Mouse (Mus musculus) CH12.LX (cell line): Measurements from ENCODE around the gene Olfr1453. TPM values are rescaled to one million over a fixed set of nuclear protein-coding genes. Genes with fewer than 3 reads are reported as not detected.

Experiments
- DNase-seq: peaks from one replicate; pipeline ENCODE4 v3.0.0-alpha.2; 2013; ENCODE audit errors: extremely low read depth
- H3K27ac ChIP-seq: 2 replicates; pipeline ENCODE4 v1.5.1; 2012; ENCODE audit warnings: low read depth, mild to moderate bottlenecking, control low read depth, moderate library complexity; ENCODE audit not compliant: insufficient read depth
- H3K27me3 ChIP-seq: replicated peaks from 2 replicates; pipeline ENCODE3; 2012; ENCODE audit warnings: inconsistent platforms
- H3K36me3 ChIP-seq, 2 experiments: replicated peaks in 1 of 2; 2 replicates each; pipeline versions ENCODE3 to v1.6.1; 2012; ENCODE audit warnings: inconsistent platforms in 1 of 2, low read length in 1 of 2, mild to moderate bottlenecking in 1 of 2, mixed read lengths in 1 of 2, moderate library complexity in 1 of 2; ENCODE audit not compliant: control insufficient read depth in 1 of 2, insufficient read depth in 1 of 2
- H3K4me1 ChIP-seq, 2 experiments: 2 replicates each; pipeline ENCODE4 v1.6.1; 2012; ENCODE audit warnings: inconsistent platforms in 1 of 2, moderate library complexity in 1 of 2; ENCODE audit not compliant: insufficient read depth in 2 of 2, control insufficient read depth in 1 of 2
- H3K4me2 ChIP-seq: 2 replicates; pipeline ENCODE4 v1.6.1; 2012; ENCODE audit warnings: low read depth, mild to moderate bottlenecking, control low read depth; ENCODE audit not compliant: poor library complexity, insufficient read depth, severe bottlenecking
- H3K4me3 ChIP-seq, 3 experiments: fragments of 150-350 bp in 1 of 3; sonication (generic) in 1 of 3; replicated peaks in 1 of 3; 2 replicates each; pipeline versions ENCODE3 to v1.5.1; 2011 to 2012; ENCODE audit warnings: low read depth in 2 of 3, low read length in 2 of 3, mild to moderate bottlenecking in 2 of 3, moderate library complexity in 2 of 3, control low read depth in 1 of 3, improper control_type of control experiment in 1 of 3, inconsistent platforms in 1 of 3, mixed read lengths in 1 of 3; ENCODE audit not compliant: poor library complexity in 1 of 3
- H3K79me2 ChIP-seq: replicated peaks from 2 replicates; pipeline ENCODE4 v1.6.1; 2012; ENCODE audit warnings: mild to moderate bottlenecking, moderate library complexity; ENCODE audit not compliant: control insufficient read depth, poor library complexity, insufficient read depth, severe bottlenecking; ENCODE audit errors: extremely low read depth
- H3K9ac ChIP-seq: 2 replicates; pipeline ENCODE4 v1.6.1; 2012; ENCODE audit warnings: low read depth, mild to moderate bottlenecking, control low read depth, moderate library complexity; ENCODE audit not compliant: insufficient read depth
- H3K9me3 ChIP-seq: replicated peaks from 2 replicates; pipeline ENCODE3; 2012; ENCODE audit warnings: low read length, inconsistent platforms, mixed read lengths
- BHLHE40 ChIP-seq: IDR thresholded peaks from 2 replicates; pipeline ENCODE4 v1.6.1; 2011; ENCODE audit warnings: mild to moderate bottlenecking, low read depth, low read length, improper control_type of control experiment
- CTCF ChIP-seq, 2 experiments: IDR thresholded peaks in 1 of 2; conservative IDR thresholded peaks in 1 of 2; 2 replicates each; pipeline ENCODE4 v1.5.1; 2011 to 2012; ENCODE audit warnings: low read depth in 2 of 2, low read length in 2 of 2, improper control_type of control experiment in 1 of 2, inconsistent platforms in 1 of 2, mild to moderate bottlenecking in 1 of 2, moderate library complexity in 1 of 2
- E2F4 ChIP-seq: IDR thresholded peaks from 2 replicates; pipeline ENCODE4 v1.6.1; 2011; ENCODE audit warnings: low read depth, low read length, improper control_type of control experiment; ENCODE audit not compliant: insufficient replicate concordance
- ELF1 ChIP-seq: IDR thresholded peaks from 2 replicates; pipeline ENCODE4 v1.6.1; 2014; ENCODE audit warnings: low read depth, mild to moderate bottlenecking, inconsistent platforms, low read length, improper control_type of control experiment
- ETS1 ChIP-seq: conservative IDR thresholded peaks from 2 replicates; pipeline ENCODE4 v1.6.1; 2012; ENCODE audit warnings: low read depth, mild to moderate bottlenecking, inconsistent platforms, low read length, improper control_type of control experiment, moderate library complexity
- GABPA ChIP-seq: IDR thresholded peaks from 2 replicates; pipeline ENCODE4 v1.6.1; 2012; ENCODE audit warnings: low read depth, low read length, improper control_type of control experiment, inconsistent platforms; ENCODE audit not compliant: insufficient replicate concordance
- HCFC1 ChIP-seq: IDR thresholded peaks from 2 replicates; pipeline ENCODE4 v1.6.1; 2012; ENCODE audit warnings: low read depth, mild to moderate bottlenecking, inconsistent platforms, low read length, improper control_type of control experiment
- JUND ChIP-seq: conservative IDR thresholded peaks from 2 replicates; pipeline ENCODE4 v1.6.1; 2011; ENCODE audit warnings: low read depth, low read length, improper control_type of control experiment
- KAT2A ChIP-seq: IDR thresholded peaks from 2 replicates; pipeline ENCODE4 v1.6.1; 2012; ENCODE audit warnings: low read length, improper control_type of control experiment, inconsistent platforms; ENCODE audit not compliant: insufficient replicate concordance
- MAX ChIP-seq: IDR thresholded peaks from 2 replicates; pipeline ENCODE4 v1.6.1; 2011; ENCODE audit warnings: low read length, improper control_type of control experiment
- MEF2A ChIP-seq: IDR thresholded peaks from 2 replicates; pipeline ENCODE4 v1.6.1; 2014; ENCODE audit warnings: low read depth, mild to moderate bottlenecking, inconsistent platforms, low read length, improper control_type of control experiment, borderline replicate concordance
- MYC ChIP-seq: IDR thresholded peaks from 2 replicates; pipeline ENCODE4 v1.6.1; 2011; ENCODE audit warnings: low read depth, mild to moderate bottlenecking, improper control_type of control experiment, low read length
- NELFE ChIP-seq: IDR thresholded peaks from 2 replicates; pipeline ENCODE4 v1.6.1; 2011; ENCODE audit warnings: low read depth, low read length, improper control_type of control experiment
- PAX5 ChIP-seq: IDR thresholded peaks from 2 replicates; pipeline ENCODE4 v1.6.1; 2012; ENCODE audit warnings: low read length, inconsistent platforms, mixed read lengths
- POLR2A ChIP-seq: IDR thresholded peaks from 2 replicates; pipeline ENCODE4 v1.6.1; 2011; ENCODE audit warnings: low read depth, mild to moderate bottlenecking, improper control_type of control experiment, low read length
- POLR2AphosphoS2 ChIP-seq: IDR thresholded peaks from 2 replicates; pipeline ENCODE4 v1.6.1; 2011; ENCODE audit warnings: low read depth, low read length, improper control_type of control experiment
- RAD21 ChIP-seq: IDR thresholded peaks from 2 replicates; pipeline ENCODE4 v1.6.1; 2011; ENCODE audit warnings: low read depth, mild to moderate bottlenecking, low read length, improper control_type of control experiment, moderate library complexity
- RCOR1 ChIP-seq: conservative IDR thresholded peaks from 2 replicates; pipeline ENCODE4 v1.6.1; 2012; ENCODE audit warnings: low read depth, mild to moderate bottlenecking, inconsistent platforms, low read length, improper control_type of control experiment
- SMC3 ChIP-seq: IDR thresholded peaks from 2 replicates; pipeline ENCODE4 v1.6.1; 2011; ENCODE audit warnings: low read depth, low read length, improper control_type of control experiment
- TCF12 ChIP-seq: IDR thresholded peaks from 2 replicates; pipeline ENCODE4 v1.6.1; 2014; ENCODE audit warnings: low read depth, mild to moderate bottlenecking, inconsistent platforms, low read length, improper control_type of control experiment
- USF1 ChIP-seq: IDR thresholded peaks from 2 replicates; pipeline ENCODE4 v1.6.1; 2014; ENCODE audit warnings: low read depth, mild to moderate bottlenecking, inconsistent platforms, low read length, improper control_type of control experiment
- ZC3H11A ChIP-seq: IDR thresholded peaks from 2 replicates; pipeline ENCODE4 v1.6.1; 2012; ENCODE audit warnings: low read depth, mild to moderate bottlenecking, inconsistent platforms, low read length, improper control_type of control experiment
- ZMIZ1 ChIP-seq: IDR thresholded peaks from 2 replicates; pipeline ENCODE4 v1.6.1; 2012; ENCODE audit warnings: low read depth, mild to moderate bottlenecking, inconsistent platforms, low read length, improper control_type of control experiment
- ZNF384 ChIP-seq: IDR thresholded peaks from 2 replicates; pipeline ENCODE4 v1.6.1; 2012; ENCODE audit warnings: low read depth, low read length, improper control_type of control experiment, inconsistent platforms
- dilution Hi-C: fragments of 300-500 bp; cut with MboI; formaldehyde crosslinking; loops from 2 replicates; pipeline ENCODE4 v1.14.3; 2020; ENCODE audit warnings: low sequenced_read_pairs; ENCODE audit not compliant: extremely low pct_unique_long_range_greater_than_20kb, extremely low pct_ligation_motif_present
- in situ Hi-C: fragments of 300-500 bp; cut with MboI; formaldehyde crosslinking; loops from 3 replicates; pipeline ENCODE4 v1.14.3; 2019; ENCODE audit warnings: low sequenced_read_pairs, low pct_ligation_motif_present, low pct_unique_long_range_greater_than_20kb, mixed read lengths
- polyA plus RNA-seq: library from polyadenylated mRNA; unstranded; fragments of >175 nt; gene quantifications from 2 replicates; pipeline ENCODE4 v1.2.1, GENCODE M21; 2012; ENCODE audit warnings: low read depth; ENCODE audit not compliant: insufficient read length
- total RNA-seq, 2 experiments: library from RNA; depleted of rRNA; stranded (reverse); fragments of 300-350 nt in 1 of 2; fragments of >200 nt in 1 of 2; gene quantifications; 2 replicates each; pipeline ENCODE4 v1.2.3; 2012 to 2014

Olfr1453 gene
- total RNA-seq (2012; rRNA removed) (not detected in 2 replicates), total RNA-seq (2014; rRNA removed) (not detected in 2 replicates), polyA plus RNA-seq (not detected in 2 replicates)

DNA sequence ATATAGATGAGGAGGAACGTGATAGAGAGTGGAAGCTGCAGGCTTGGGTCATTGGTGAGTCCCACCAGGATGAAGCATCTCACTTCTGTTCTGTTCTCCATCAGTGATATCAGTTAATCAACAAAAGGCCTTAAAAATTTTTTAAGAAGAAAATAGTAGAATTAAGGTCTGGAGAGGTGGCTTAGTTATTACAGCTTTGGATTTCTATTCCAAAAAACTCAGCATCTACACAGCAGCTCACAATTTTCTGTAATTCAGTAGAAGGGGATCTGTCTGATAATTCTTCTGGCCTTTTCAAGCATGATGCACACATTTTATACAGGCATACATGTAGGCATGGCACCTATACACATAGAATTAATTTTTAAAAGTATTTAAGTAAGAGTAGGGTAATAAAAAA, at the start of gene Olfr1453:
TSS of gene Olfr1453 (minus strand) at position 101 of the 400 bp plus-strand sequence.
- H3K27me3 ChIP-seq = no peaks in the 10 kb centered on the region
- in situ Hi-C loops (no loop called here), dilution Hi-C loops (no loop called here)
- DNase-seq = no peak
- no peaks in the 10 kb centered on the region for H3K79me2 ChIP-seq
- no peaks in the 10 kb centered on the region for H3K4me1 ChIP-seq
- H3K4me3 ChIP-seq = no peak within 1 kb of the TSS
- no peak within 1 kb of the TSS for H3K27ac ChIP-seq
- no peak within 1 kb of the TSS for H3K9ac ChIP-seq
- no peaks in the 10 kb centered on the region for H3K9me3 ChIP-seq
- H3K36me3 ChIP-seq = no peaks in the 10 kb centered on the region
- TF ChIP-seq ELF1 = no peak
- TF ChIP-seq ZNF384 = no peak
- TF ChIP-seq ZMIZ1 = no peak
- TF ChIP-seq KAT2A = no peak
- TF ChIP-seq USF1 = no peak
- TF ChIP-seq ETS1 = no peak
- TF ChIP-seq MAX = no peak
- TF ChIP-seq MYC = no peak
- no peak for TF ChIP-seq POLR2AphosphoS2
- no peak for TF ChIP-seq GABPA
- TF ChIP-seq JUND = no peak
- TF ChIP-seq BHLHE40 = no peak
- no peak for TF ChIP-seq RCOR1
- no peak for TF ChIP-seq NELFE
- no peak for TF ChIP-seq HCFC1
- no peak for TF ChIP-seq E2F4
- no peak for TF ChIP-seq ZC3H11A
- TF ChIP-seq SMC3 = no peak
- TF ChIP-seq CTCF (conservative IDR thresholded peaks at IDR 0.05 in 1 of 2, IDR thresholded peaks at IDR 0.05 in 1 of 2; ENCODE audit: low read depth in 2 of 2, low read length in 2 of 2) = no peak
- TF ChIP-seq, all 38 proteins: peak for 0
- no peak within 1 kb of the TSS for H3K4me2 ChIP-seq

DNA sequence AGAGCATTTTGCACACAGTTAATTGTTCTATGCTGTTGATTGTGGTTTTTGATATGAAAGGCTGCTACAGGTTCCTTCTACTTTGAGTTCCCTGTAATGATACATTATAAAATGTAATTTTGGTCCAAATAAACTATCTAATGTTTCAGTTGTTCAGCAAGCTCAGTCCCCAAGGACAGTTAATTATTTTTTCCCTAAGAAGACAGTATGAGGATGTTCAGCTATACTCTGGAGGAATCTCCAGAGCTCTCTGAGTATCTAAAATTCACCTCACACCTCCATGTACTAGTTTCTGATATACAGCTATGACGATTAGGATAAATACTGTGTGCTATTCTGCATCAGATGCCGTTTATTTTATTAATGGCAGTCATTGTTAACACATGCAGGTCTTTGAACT, 32.2 kb upstream of the Olfr1453 start, which contains the start of gene Olfr1454:
TSS of gene Olfr1454 (plus strand) at position 301 of the 400 bp plus-strand sequence.
- Histone ChIP-seq H3K79me2 (no peaks in the 10 kb centered on the region), H3K36me3 (no peaks in the 10 kb centered on the region), H3K9ac (no peak within 1 kb of the TSS), H3K9me3 (no peaks in the 10 kb centered on the region), H3K4me3 (no peak within 1 kb of the TSS), H3K4me2 (no peak within 1 kb of the TSS), H3K27ac (no peak within 1 kb of the TSS), H3K4me1 (no peaks in the 10 kb centered on the region), H3K27me3 (no peaks in the 10 kb centered on the region)
- dilution Hi-C loops = no loop called here
- DNase-seq = no peak
- in situ Hi-C loops = no loop called here
- TF ChIP-seq MEF2A (no peak), ZNF384 (no peak), RAD21 (no peak), PAX5 (no peak), KAT2A (no peak), POLR2A (no peak), TCF12 (no peak)
